Mouse (Mus musculus) ovary, postnatal 14 days (tissue): ENCODE results near the gene Gm12184.
"Not testable (repeated sequence)": the region's sequence is repeated elsewhere in the genome, so short reads cannot be mapped to it uniquely, and the experiment has no call there.

ENCODE experiments used
- DNase-seq: peaks from one replicate; pipeline ENCODE4 v3.0.0; 2022; ENCODE audit warnings: low spot score

Gm12184 gene

DNA sequence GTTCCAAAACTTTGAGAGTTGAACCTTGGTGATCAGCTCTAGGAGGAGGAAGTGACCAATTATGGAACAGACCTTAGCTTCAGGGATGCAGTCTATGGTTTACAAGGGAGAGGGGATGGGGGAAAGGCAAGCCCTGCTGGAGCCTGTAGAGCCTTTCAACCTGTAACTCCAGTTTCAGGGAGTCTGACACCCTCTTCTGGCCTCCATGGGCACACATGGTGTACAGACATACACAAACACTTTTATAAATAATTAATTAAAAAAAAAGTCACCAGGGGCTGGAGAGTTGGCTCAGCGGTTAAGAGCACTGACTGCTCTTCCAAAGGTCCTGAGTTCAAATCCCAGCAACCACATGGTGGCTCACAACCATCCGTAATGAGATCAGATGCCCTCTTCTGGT is 19.9 kb upstream of the Gm12184 start:
- not testable (repeated sequence) for DNase-seq

DNA sequence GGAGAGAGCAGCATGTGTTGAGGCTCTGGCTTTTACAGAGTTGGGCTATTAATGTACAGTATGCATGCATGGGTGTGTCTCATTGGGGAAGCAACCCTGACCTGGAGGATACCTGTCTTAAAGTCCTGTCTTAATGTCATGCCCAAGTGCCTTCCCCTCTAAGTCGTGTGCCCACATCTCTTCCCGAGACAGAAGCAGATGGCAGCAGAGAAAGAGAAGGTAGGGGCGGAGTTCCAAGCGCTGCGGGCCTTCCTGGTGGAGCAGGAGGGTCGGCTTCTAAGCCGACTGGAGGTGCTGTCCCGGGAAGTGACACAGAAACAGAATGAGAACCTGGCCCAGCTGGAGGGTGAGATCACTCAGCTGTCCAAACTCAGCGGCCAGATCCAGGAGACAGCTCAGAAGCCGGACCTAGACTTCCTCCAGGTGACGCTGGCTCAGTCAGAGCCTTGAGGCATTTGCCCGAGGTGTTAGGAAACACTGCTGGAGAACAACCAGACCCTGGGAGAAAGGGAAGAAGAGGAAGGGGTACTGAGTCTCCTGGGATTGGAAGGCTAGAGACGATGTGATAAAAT is 18.9 kb upstream of the Gm12184 start:
- DNase-seq, result no peak

DNA sequence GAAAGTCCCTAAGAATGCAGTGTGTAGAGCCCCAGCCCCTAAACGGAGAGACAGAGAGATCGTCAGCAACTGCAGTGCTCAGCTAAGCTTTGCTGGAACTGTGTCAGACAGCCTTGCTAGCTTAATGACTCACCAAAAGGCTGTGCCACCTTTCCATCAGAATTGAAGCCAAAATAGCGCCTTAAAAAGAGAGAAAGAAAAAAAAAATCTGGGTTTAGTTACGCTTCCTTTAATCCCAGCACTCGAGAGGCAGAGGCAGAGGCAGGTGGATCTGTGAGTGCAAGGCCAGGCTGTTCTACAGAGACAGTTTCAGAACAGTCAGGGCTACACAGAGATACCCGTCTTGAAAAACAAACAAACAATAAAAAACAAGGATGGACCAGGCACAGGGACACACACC is 17.9 kb upstream of the Gm12184 start:
- DNase-seq, result no peak

DNA sequence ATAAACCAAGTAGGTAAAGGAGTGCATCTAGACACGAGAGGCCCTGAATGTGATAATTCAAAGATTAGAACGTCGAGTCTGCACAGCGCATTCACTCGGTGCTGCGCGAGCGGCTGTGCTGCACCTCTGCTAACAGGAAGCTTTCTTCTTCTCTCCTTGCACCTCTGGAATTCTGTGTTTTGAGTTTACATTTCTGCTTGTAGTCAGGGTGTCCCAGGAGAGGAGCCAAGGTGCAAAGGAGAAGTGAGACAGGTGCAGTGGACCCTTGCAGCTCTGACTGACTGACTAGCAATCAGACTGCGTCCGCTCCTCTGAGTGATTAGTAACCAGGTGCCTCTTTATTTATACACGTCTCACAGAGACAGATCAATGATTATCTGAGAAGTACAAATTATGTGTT is 16.7 kb upstream of the Gm12184 start:
- DNase-seq, result no peak

DNA sequence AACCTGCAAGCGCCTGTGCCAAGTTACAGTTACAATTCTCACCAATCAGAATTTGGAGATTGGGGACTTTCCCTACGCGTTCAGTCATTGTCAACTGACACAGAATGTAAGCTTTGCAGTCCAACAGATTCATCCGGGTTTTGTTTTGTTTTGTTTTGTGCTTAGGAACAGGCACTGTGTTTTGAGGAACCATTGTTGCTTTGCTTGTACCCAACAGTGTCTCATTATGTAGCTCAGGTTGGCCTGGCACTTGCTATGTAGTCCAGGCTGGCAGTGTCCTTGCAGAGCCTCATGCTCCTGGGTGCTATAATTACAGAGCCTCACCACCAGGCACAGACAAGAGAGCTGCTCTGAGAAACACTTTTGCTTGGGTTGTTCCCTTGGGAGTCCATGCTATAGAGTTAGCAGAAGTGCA is 15.9 kb upstream of the Gm12184 start:
- DNase-seq, result no peak

DNA sequence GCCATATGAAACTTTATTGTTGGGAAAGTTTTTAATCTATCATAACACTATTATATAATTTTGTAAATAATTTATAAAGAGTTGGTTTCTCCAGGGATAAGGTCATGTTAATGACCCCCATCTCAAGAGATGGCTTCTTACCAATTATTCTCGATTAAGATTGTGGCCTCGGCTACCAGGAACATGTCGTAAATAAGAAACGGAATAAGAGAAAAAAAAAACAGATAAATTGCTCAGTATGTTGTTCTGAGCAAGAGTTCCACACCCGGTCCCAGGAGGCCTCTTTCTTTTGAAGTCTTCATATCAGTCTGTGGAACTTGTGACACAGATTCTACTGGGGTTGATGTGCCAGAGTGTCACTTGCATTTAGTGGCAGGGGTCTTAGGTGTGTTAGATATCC is 14.8 kb upstream of the Gm12184 start:
- DNase-seq, result no peak

DNA sequence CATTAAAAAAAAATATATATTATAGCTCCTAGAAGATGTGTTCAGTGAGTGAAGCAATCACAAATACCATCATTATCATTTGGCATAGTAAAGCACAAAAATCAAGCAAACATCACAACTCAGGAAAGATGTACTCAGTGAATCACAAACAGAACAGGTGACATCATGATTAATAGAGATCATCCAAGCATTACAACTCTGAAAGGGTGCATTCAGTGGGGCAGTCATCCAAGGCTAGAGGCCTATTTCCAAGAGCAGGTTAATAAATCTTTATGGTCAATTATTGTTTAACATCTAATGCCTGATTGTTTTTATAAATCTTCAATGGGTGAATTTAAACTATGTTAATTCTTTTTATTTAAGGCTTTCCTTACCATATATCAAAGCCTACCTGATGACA is 14.3 kb upstream of the Gm12184 start:
- DNase-seq, result no peak

DNA sequence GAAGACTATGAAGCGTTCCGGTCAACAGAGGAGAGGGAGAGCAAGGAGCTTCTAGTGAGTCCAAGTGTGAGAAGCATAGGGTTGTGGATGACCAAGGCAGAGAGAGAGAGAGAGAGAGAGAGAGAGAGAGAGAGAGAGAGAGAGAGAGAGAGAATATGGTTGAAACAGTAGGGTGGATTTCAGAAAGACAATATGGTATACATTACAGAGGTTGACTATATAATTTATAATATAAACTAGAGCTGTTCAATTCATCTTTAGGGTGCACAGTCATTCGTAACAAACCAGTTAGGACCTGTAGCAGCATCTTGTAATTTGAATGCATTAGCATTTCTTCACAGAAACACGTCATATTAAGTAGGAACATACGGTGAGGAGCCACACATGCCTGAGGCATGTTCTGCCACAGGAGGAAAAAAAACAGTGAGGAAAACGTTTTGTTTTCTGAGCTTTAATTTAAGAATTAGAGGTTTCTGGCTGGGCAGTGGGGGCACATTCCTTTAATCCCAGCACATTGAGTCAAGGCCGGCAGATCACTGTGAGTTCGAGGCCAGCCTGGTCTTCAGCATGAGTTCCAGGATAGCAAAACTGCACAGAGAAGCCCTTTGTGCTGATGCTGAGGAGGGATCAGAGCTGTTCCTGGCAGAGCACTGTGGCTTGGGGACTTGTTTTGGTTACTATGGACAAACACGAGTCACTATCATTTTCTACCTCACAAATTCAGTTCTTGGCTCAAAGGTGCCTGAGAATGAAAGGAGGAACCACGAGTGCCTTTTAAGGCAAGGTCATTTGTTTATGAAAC is 12.6 kb upstream of the Gm12184 start:
- DNase-seq, result no peak

DNA sequence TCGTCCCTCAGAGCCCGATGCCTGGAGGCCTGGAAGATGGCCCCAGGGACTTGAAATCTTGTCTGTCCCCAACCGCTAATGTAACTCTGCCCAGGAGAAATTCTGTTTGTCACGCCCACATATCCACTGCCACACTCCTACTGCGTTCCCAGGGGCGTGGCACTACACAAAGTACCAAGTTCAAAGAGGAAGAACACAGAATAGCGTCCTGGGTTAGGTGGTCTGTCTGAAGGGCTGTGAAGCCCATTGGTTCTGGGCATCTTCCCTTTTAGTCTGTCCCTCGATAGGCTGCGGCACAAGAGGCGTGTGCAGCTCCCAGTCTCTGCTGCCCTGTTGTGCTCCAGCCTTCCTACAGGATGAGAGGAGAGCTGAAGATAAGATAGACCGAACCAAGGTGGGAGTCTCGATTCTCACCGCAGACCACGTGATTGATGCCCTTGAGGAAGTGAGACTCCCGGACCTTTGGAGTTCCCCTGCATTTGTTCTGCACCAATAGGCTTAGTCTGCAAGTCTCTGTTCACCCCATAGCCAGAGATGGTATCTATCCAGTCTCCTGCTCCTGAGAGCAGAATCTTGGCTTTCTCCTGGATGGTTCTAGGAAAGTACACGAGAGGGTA is 11.8 kb upstream of the Gm12184 start:
- DNase-seq, result no peak

DNA sequence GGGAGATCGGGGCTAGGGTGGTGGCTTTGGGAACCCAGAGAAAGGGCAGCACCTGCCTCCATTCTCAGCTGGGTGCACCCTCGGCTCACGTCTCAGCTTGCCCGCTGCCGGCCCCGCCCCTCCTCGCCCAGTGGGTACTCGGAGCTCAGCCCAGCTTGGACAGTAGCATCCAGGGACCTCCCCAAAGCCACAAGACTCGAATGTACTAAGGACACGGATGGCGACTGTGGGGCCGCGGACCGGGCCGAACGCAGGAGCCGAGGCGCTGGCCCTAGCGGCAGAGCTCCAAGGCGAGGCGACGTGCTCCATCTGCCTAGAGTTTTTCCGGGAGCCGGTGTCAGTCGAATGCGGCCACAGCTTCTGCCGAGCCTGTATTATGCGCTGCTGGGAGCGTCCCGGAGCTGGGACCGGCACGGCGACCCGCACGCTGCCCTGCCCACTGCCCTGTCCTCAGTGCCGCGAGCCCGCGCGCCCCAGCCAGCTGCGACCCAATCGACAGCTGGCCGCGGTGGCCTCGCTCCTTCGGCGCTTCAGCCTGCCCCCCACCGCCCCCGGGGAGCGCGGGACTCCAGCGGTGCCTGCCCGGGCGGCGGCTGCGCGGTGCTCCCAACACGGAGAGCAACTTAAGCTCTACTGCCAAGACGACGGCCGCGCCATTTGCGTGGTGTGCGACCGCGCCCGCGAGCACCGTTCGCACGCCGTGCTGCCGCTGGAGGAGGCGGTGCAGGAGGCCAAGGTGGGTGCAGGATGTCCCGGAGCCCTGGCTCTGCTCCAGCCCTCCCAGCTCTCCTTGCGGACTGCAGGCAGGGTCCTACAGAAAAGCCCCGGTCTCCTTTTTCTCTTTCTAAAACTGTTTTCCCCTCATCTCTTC is 11.1 kb upstream of the Gm12184 start:
- peak; percentile 48 for DNase-seq

DNA sequence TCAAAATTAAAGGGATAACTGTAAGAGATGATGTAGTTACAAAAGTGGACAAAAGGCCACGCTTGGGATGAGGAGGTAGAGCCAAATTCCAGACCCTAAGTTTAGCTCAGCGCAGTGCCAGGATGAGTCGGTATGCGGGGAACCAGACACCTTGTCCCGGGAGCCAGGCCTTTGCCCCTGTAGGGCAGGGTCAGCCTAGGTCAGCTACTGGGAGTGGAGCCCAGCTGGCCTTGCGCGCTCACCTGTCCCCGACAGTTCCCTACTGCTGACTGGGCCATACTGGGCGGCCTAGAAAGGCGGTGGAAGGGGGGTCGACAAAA is 10.5 kb upstream of the Gm12184 start:
- no peak for DNase-seq

DNA sequence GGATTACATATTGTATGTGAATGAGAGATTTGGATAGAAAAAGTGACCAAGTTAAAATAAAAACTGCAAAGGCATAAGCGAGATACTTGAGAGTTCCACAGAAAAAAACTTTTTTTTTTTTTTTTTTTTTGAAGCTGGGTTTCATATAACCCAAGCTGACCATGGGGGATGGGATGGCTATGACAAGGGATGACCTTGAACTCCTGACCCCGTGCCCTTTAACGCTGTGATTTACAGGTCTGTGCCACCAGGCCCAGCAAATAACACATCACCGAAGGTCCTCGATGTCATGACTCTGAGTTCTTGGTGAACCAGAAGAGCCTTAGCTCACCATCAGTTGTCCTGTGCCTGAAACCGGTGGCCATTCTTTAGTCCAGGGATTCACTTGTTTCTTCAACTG is 9.5 kb upstream of the Gm12184 start:
- DNase-seq, result no peak

DNA sequence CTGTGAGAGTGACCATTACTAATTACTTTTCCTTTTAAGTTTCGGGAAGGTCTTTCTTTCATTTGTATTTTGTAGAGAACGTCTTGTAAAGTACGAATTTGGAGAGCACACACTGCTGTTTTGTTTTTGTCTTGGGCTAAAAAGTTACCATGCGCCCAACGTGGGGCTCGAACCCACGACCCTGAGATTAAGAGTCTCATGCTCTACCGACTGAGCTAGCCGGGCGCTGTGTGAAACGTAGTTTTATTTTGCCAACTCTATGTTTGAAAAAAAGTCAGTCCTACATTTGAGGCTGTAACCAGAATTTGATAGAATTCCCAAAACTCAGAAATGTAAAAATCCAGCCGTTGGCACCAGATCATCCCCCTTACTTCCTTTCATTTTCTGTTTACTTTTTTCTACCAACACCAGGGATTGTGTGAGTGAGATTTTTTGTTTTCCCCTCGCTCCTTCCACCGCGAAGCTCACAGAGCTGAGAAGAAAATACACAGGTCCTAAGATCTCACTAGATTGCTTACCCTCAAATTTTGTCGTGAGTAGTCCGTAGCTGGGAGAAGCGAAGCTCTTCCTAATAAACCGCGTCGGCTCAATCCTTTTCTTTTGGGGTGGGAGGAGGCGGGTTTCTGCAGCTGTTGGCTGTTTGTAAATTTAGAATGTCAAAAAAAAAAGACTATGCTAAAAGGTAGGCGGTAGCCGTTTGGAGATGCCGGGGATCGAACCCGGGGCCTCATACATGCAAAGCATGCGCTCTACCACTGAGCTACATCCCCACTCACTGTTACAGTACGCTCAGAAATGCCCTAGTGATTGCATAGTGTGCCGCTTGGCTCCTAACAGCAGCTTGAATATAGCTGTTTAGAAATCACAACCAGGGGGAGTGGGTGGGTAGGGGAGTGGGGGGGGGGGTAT is 7.5 kb upstream of the Gm12184 start:
- peak; percentile 90 for DNase-seq

DNA sequence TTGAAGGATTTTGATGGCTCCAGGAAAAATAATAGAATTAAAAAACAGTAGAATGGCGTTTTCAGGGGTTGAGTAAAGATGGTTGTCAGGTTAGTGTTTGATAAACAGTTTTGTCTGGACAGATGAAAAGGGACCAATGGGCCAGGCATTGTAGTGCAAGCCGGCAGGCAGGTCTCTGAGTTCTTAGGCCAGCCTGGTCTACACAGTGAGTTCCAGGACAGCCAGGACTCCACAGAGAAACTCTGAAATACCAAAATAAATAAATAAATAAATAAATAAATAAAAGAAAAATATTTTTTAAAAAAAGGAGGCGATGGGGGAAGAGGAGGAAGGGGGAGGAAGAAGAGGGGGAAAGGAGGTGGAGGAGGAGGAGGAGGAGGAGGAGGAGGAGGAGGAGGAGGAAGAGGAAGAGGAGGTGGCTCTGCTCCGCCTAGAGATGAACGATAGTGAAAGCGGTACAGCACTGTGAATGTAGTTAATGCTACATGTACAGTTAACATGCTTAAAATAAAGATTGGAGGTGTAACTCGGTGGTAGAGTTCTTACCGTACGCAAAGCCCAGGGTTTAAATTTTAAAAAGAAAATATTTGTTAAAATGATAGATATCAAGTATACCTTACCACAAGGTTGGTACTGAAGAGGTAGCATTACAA is 6.7 kb upstream of the Gm12184 start:
- DNase-seq, result no peak

DNA sequence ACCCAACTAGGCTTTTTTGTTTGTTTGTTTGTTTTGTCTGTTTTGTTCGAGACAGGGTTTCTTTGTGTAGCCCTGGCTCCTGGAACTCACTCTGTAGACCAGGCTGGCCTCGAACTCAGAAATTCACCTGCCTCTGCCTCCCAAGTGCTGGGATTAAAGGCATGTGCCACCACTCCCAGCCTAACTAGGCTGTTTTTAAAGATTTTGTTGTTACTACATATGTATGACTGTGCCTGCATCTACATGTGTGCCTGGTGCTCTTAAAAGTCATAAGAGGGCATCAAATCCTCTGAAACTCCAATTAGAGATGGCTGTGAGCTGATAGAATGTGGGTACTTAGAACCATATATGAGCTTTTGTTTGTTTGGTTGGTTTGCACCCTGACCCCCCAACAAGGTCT is 4.8 kb upstream of the Gm12184 start:
- DNase-seq, result no peak

DNA sequence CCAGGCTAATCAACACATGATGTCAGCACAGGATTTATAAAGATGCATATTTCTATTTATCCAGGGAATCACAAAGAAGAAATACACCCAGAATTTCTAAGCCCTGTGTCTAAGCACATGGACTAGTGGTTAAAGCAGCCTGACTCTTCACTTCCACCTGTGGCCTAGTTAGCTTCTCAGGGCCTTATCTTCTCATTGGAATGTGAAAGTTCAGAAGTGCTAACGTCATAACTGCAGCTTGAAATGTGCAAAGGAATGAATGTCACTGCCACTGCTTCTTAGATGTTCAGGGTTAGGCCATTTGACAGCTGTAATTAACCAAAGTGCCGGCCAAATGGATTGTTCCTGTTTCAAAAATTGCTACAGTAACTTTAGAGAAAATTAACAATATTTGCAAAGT is 3.8 kb upstream of the Gm12184 start:
- DNase-seq, result no peak

DNA sequence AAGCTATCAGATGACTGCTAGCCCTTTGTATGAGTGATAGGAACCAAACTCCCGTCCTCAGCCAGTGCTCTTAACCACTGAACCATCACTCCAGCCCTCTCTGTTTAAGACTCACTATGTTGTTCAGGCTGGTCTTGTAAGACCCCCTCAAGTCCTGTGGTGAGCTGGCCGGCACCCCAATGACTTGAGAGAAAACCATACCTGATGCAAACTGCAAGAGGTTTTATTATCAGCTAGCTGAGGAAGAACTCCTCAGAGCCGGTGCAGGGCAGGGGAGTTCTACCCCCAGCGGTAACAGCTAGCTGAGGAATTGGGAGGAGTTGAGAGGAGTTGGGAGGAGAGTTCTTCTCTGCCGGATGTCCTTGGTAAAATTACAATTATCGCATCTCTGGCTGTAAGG is 1.5 kb upstream of the Gm12184 start:
- DNase-seq, result no peak

DNA sequence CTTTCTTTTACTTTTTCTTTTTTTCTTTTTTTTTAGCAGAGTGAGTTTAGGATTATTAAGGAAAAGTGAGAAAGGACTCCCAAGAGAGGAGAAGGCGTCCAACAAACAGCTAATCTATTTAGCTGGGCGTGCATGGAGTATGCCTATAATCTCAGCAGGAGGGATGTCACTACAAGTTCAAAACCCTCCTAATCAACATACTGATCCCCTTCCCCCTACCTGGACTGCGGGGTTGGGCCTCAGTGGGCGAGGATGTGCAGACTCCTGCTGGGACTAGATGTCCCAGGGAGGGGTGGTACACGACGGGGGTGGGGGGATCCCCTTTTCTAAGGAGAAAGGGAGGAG is 269 bp upstream of the Gm12184 start:
- no peak for DNase-seq

DNA sequence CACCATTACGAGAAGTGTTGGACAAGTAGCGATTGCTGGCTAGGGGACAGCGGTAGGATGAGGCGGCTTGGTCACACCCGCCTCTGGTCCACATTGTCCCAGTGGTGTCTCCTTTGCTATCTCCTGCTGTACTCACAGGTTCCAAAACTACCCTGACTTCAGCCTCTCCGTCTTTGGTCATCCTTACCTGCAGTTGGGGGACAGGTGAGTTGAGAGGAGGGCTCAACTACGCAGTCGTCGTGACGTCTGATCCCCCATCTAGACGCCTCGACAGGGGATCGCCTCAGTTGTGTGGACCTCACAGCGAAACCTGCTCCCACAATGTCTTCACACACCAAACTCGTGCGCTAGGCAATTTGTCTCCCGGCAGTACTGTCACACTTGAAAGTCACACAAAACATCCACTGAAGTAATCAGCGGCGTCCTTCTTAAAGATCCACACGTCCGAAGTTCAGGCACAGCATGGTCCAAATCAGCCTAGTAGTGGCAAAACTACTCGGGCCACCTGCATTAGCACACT is 2.1 kb downstream of the Gm12184 start:
- DNase-seq, result no peak

DNA sequence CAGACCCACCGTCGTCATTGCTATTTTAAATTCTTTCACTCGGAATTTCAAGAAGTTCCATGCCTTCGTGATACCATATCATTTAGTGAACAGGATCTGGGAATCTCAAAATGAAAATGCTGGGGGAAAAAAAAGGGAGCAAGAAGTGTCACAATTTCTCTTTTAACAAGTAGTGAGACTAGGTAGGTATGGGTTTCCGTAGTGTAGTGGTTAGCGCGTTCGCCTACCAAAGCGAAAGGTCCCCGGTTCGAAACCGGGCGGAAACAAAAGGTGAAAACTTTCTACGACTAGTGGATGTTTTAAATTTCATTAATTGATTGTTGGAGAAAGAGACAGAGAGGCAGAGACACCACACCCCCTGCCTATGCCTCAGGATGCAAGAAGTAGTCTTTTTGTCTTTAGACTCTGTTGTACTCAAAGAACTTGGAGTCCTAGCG is 2.9 kb downstream of the Gm12184 start:
- no peak for DNase-seq
